Mouse (Mus musculus): ENCODE measurements around the gene Tnpo1. TPM values are rescaled to one million over a fixed set of nuclear protein-coding genes. Genes with fewer than 3 reads are reported as not detected.

Gene Tnpo1
- polyA plus RNA-seq, 1 experiment: 69.2 TPM

DNA sequence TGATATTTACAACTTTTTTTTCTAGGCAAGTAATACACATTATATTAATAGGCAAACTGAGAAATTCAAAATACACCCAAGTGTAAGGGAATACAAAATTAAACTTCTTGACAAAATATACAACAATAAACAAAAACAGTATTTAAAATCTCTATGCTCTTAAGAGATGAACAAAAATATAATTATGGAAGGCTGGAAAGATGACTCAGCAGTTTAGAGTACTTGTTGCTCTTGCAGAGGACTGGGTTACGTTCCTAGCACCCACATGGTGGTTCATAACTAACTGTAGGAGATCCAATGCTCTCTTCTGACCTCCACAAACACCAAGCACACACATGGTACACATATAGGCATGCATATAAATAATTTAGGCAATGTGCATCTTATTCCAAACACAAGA, 133.3 kb downstream of the Tnpo1 start:
- no peak for TF ChIP-seq POLR2A (IDR thresholded peaks at IDR 0.05; ENCODE audit: borderline replicate concordance, extremely low read depth, insufficient read depth, insufficient read length, poor library complexity, severe bottlenecking)
- TF ChIP-seq CTCF (IDR thresholded peaks at IDR 0.05; ENCODE audit: borderline replicate concordance, extremely low read depth, insufficient read depth, insufficient read length): no peak
- DNase-seq (ENCODE audit: low read depth): no peak

DNA sequence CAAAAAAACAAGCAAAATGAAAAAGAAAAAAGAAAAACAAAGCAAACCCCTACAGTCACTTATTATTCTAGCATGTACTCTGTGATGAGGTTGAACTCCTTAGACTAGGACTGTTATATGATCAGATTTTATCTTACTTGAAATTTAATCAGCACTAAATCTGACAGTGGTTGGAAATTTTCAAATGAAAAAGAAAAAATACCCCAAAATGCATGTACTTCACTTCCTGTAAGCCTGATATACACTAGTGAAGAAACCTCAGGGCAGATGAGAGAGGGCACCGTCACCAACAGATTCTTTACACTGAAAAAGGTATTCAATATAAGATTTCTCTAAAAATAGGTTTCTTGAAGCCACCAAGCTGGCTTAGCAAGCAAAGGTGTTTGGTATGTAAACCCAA, 134.5 kb downstream of the Tnpo1 start:
- TF ChIP-seq CTCF (IDR thresholded peaks at IDR 0.05; ENCODE audit: borderline replicate concordance, extremely low read depth, insufficient read depth, insufficient read length) (no peak), POLR2A (IDR thresholded peaks at IDR 0.05; ENCODE audit: borderline replicate concordance, extremely low read depth, insufficient read depth, insufficient read length, poor library complexity, severe bottlenecking) (no peak)
- DNase-seq (ENCODE audit: low read depth): no peak

Other genes with a start within 250 kb of the Tnpo1 start
- gene Tmem171, start 231.6 kb downstream of the Tnpo1 start, polyA plus RNA-seq (2012; rRNA removed): not detected in 2 replicates
- 29.0 and 31.2 TPM in 2 replicates for gene Fcho2, start 110.9 kb downstream of the Tnpo1 start, polyA plus RNA-seq (2012; rRNA removed)
- gene 1700024P04Rik, start 58.2 kb upstream of the Tnpo1 start, polyA plus RNA-seq (2012; rRNA removed): not detected in 2 replicates